16 mouse cellular contexts compared by ENCODE assay signal in genomic region chr9:92482551-92482950, GRCm38 (mm10).
"Had no signal": no experiment of that assay in that cellular context is flagged by ENCODE, and none has a peak within 500 bp of the region (broad histone marks: within the 10 kb centered on the region; RNA-seq: fewer than 3 reads in every experiment).

No protein-coding gene starts in this region.

- DNase-seq: heart, postnatal 10 days; heart, postnatal 14 days; heart, postnatal 36 days; heart, postnatal 4 days; kidney, adult 11 months; kidney, adult 18-20 months; kidney, adult 2 months; kidney, adult 8-10 months; kidney, adult 9 months; kidney, postnatal 10 days; kidney, postnatal 14 days; kidney, postnatal 25 days; kidney, postnatal 36 days; kidney, postnatal 4 days; layer of hippocampus, adult 9-11 months; layer of hippocampus, postnatal 36 days had no signal
